Comparison of ENCODE assay signal across 25 mouse cellular contexts in genomic region chr9:42112691-42113090, GRCm38 (mm10).
"Had no signal": no experiment of that assay in that cellular context is flagged by ENCODE, and none has a peak within 500 bp of the region (broad histone marks: within the 10 kb centered on the region; RNA-seq: fewer than 3 reads in every experiment).

No protein-coding gene starts in this region.

- H3K27me3 ChIP-seq: heart, embryonic 13.5 days; heart, embryonic 15.5 days; hindbrain, embryonic 12.5 days; intestine, embryonic 15.5 days had no signal

- DNase-seq: gastrocnemius, postnatal 14 days; gastrocnemius, postnatal 36 days; heart, adult 18-20 months; heart, postnatal 14 days; heart, postnatal 4 days; kidney, adult 18-20 months; kidney, postnatal 25 days; kidney, postnatal 4 days; liver had no signal

- H3K4me2 ChIP-seq: heart, embryonic 11.5 days; heart, embryonic 13.5 days; heart, embryonic 15.5 days; hindbrain, embryonic 12.5 days; hindbrain, embryonic 14.5 days; intestine, embryonic 15.5 days; limb, embryonic 12.5 days; liver, embryonic 11.5 days had no signal

- H3K9ac ChIP-seq: heart, embryonic 13.5 days; heart, embryonic 15.5 days; hindbrain, embryonic 12.5 days; hindbrain, embryonic 14.5 days; intestine, embryonic 15.5 days; limb, embryonic 12.5 days; liver, embryonic 14.5 days had no signal

- H3K4me3 ChIP-seq: heart, embryonic 13.5 days; heart, embryonic 15.5 days; hindbrain, embryonic 10.5 days; hindbrain, embryonic 12.5 days; intestine, embryonic 15.5 days; layer of hippocampus, adult 2 months; left cerebral cortex, adult 2 months; limb, embryonic 10.5 days; limb, embryonic 12.5 days had no signal

- H3K27ac ChIP-seq: heart, embryonic 13.5 days; heart, embryonic 15.5 days; hindbrain, embryonic 10.5 days; hindbrain, embryonic 12.5 days; hindbrain, embryonic 14.5 days; intestine, embryonic 15.5 days; limb, embryonic 10.5 days; limb, embryonic 12.5 days; liver, embryonic 14.5 days had no signal

- H3K36me3 ChIP-seq: heart, embryonic 13.5 days; heart, embryonic 15.5 days; hindbrain, embryonic 10.5 days; hindbrain, embryonic 12.5 days; intestine, embryonic 15.5 days; limb, embryonic 10.5 days; limb, embryonic 12.5 days had no signal

- ATAC-seq: hindbrain, embryonic 16.5 days; inflammation-experienced regulatory T-cells, adult 6 months; intestine, embryonic 15.5 days; intestine, postnatal 0 days had no signal

- H3K9me3 ChIP-seq: heart, embryonic 13.5 days; heart, embryonic 15.5 days; hindbrain, embryonic 10.5 days; hindbrain, embryonic 12.5 days; intestine, embryonic 15.5 days; limb, embryonic 10.5 days; limb, embryonic 12.5 days had no signal
